Mouse (Mus musculus): ENCODE measurements around the gene Rhoh. TPM values are rescaled to one million over a fixed set of nuclear protein-coding genes. Genes with fewer than 3 reads are reported as not detected.

Gene Rhoh
- total and polyA plus RNA-seq, 3 experiments = 12.1 to 22.1 (median 18.9) TPM

GRCm38 (mm10) chr5:65850765-65851164 lies 10.2 kb upstream of the Rhoh start:
- no peak overlapping the region for H3K9ac ChIP-seq (ENCODE audit: insufficient read depth, low read depth)
- no peak overlapping the region for H3K4me3 ChIP-seq (replicated peaks in 1 of 3; ENCODE audit: low read depth in 2 of 3, low read length in 2 of 3, poor library complexity in 1 of 3)
- dilution Hi-C loops (cut with MboI; ENCODE audit: extremely low pct_ligation_motif_present, extremely low pct_unique_long_range_greater_than_20kb, low sequenced_read_pairs) = no loop called here
- no peaks in the 10 kb centered on the region for H3K36me3 ChIP-seq (replicated peaks in 1 of 2; ENCODE audit: control insufficient read depth in 1 of 2, insufficient read depth in 1 of 2, low read length in 1 of 2)
- no peak for DNase-seq (ENCODE audit: extremely low read depth)
- H3K27me3 ChIP-seq (replicated peaks) = no peaks in the 10 kb centered on the region
- in situ Hi-C loops (cut with MboI; ENCODE audit: low pct_ligation_motif_present, low pct_unique_long_range_greater_than_20kb, low sequenced_read_pairs) = no loop called here
- TF ChIP-seq IRF4 (IDR thresholded peaks at IDR 0.05; ENCODE audit: low read depth, low read length) (no peak), CTCF (conservative IDR thresholded peaks at IDR 0.05 in 1 of 2, IDR thresholded peaks at IDR 0.05 in 1 of 2; ENCODE audit: low read depth in 2 of 2, low read length in 2 of 2) (peak in 1 of 2 experiments; percentile 23; a peak in 1 of 4 replicates), SMC3 (IDR thresholded peaks at IDR 0.05; ENCODE audit: low read depth, low read length) (peak; percentile 28), USF2 (conservative IDR thresholded peaks at IDR 0.05; ENCODE audit: low read depth, low read length) (no peak), RAD21 (IDR thresholded peaks at IDR 0.05; ENCODE audit: low read depth, low read length) (peak; percentile 11), POLR2A (IDR thresholded peaks at IDR 0.05; ENCODE audit: low read depth, low read length) (no peak)
- peaks cover 0 to 15% of the 10 kb centered on the region in 2 experiments; a peak in 2 of 4 replicates for H3K4me1 ChIP-seq (ENCODE audit: control insufficient read depth in 1 of 2, insufficient read depth in 2 of 2)
- peak overlapping the region; percentile 72 for H3K4me2 ChIP-seq (ENCODE audit: insufficient read depth, low read depth, poor library complexity, severe bottlenecking)
- H3K79me2 ChIP-seq (replicated peaks; ENCODE audit: control insufficient read depth, extremely low read depth, insufficient read depth, poor library complexity, severe bottlenecking) = no peaks in the 10 kb centered on the region
- no peak overlapping the region for H3K27ac ChIP-seq (ENCODE audit: insufficient read depth, low read depth)
- no peaks in the 10 kb centered on the region for H3K9me3 ChIP-seq (replicated peaks; ENCODE audit: low read length)

- Histone ChIP-seq H3K9me3 (replicated peaks; ENCODE audit: low read length) (no peaks in the 10 kb centered on the region), H3K9ac (ENCODE audit: insufficient read depth, low read depth) (no peak overlapping the region), H3K4me3 (replicated peaks in 1 of 3; ENCODE audit: low read depth in 2 of 3, low read length in 2 of 3, poor library complexity in 1 of 3) (no peak overlapping the region), H3K36me3 (replicated peaks in 1 of 2; ENCODE audit: control insufficient read depth in 1 of 2, insufficient read depth in 1 of 2, low read length in 1 of 2) (no peaks in the 10 kb centered on the region), H3K4me1 (ENCODE audit: control insufficient read depth in 1 of 2, insufficient read depth in 2 of 2) (peaks cover 9 to 45% of the 10 kb centered on the region in 2 experiments), H3K4me2 (ENCODE audit: insufficient read depth, low read depth, poor library complexity, severe bottlenecking) (peak overlapping the region; percentile 68), H3K79me2 (replicated peaks; ENCODE audit: control insufficient read depth, extremely low read depth, insufficient read depth, poor library complexity, severe bottlenecking) (no peaks in the 10 kb centered on the region), H3K27me3 (replicated peaks) (no peaks in the 10 kb centered on the region), H3K27ac (ENCODE audit: insufficient read depth, low read depth) (peak overlapping the region; percentile 6; the same call in 1 of the 2 replicates)
- in situ Hi-C loops (cut with MboI; ENCODE audit: low pct_ligation_motif_present, low pct_unique_long_range_greater_than_20kb, low sequenced_read_pairs) = no loop called here
- TF ChIP-seq MAX (IDR thresholded peaks at IDR 0.05; ENCODE audit: low read length) (no peak), TCF12 (IDR thresholded peaks at IDR 0.05; ENCODE audit: low read depth, low read length) (peak; percentile 61), ETS1 (conservative IDR thresholded peaks at IDR 0.05; ENCODE audit: low read depth, low read length) (no peak; the same call in 1 of the 2 replicates), JUN (IDR thresholded peaks at IDR 0.05; ENCODE audit: insufficient read depth, low read depth, low read length) (no peak), SIN3A (IDR thresholded peaks at IDR 0.05; ENCODE audit: low read length) (no peak), EP300 (IDR thresholded peaks at IDR 0.05; ENCODE audit: low read length) (peak; percentile 54), RAD21 (IDR thresholded peaks at IDR 0.05; ENCODE audit: low read depth, low read length) (no peak), NRF1 (IDR thresholded peaks at IDR 0.05; ENCODE audit: low read depth, low read length) (no peak), MAZ (IDR thresholded peaks at IDR 0.05; ENCODE audit: low read depth, low read length) (no peak), UBTF (IDR thresholded peaks at IDR 0.05; ENCODE audit: low read depth, low read length) (no peak), NELFE (IDR thresholded peaks at IDR 0.05; ENCODE audit: low read depth, low read length) (no peak), ZMIZ1 (IDR thresholded peaks at IDR 0.05; ENCODE audit: low read depth, low read length) (no peak), IRF4 (IDR thresholded peaks at IDR 0.05; ENCODE audit: low read depth, low read length) (peak; percentile 37; the same call in 1 of the 2 replicates), USF2 (conservative IDR thresholded peaks at IDR 0.05; ENCODE audit: low read depth, low read length) (no peak), USF1 (IDR thresholded peaks at IDR 0.05; ENCODE audit: low read depth, low read length) (no peak), BHLHE40 (IDR thresholded peaks at IDR 0.05; ENCODE audit: low read depth, low read length) (peak; percentile 51; the same call in 1 of the 2 replicates), HCFC1 (IDR thresholded peaks at IDR 0.05; ENCODE audit: low read depth, low read length) (no peak), SMC3 (IDR thresholded peaks at IDR 0.05; ENCODE audit: low read depth, low read length) (no peak), E2F4 (IDR thresholded peaks at IDR 0.05; ENCODE audit: insufficient replicate concordance, low read depth, low read length) (no peak), POLR2A (IDR thresholded peaks at IDR 0.05; ENCODE audit: low read depth, low read length) (no peak), MYC (IDR thresholded peaks at IDR 0.05; ENCODE audit: low read depth, low read length) (0 out of 2 replicates have a peak, but pooled peaks have one; percentile 12)
- dilution Hi-C loops (cut with MboI; ENCODE audit: extremely low pct_ligation_motif_present, extremely low pct_unique_long_range_greater_than_20kb, low sequenced_read_pairs) = no loop called here
- DNase-seq (ENCODE audit: extremely low read depth) = peak; percentile 46
Observed at GRCm38 (mm10) chr5:65854786-65855191, 6.2 kb upstream of the Rhoh start.

Measured in CH12.LX (cell line).